Mouse (Mus musculus): Measurements from ENCODE around the gene Dnajb12. TPM values are rescaled to one million over a fixed set of nuclear protein-coding genes. Genes with fewer than 3 reads are reported as not detected.

Gene Dnajb12
- total and polyA plus RNA-seq, 2 experiments, result 22.4 to 47.0 TPM

DNA sequence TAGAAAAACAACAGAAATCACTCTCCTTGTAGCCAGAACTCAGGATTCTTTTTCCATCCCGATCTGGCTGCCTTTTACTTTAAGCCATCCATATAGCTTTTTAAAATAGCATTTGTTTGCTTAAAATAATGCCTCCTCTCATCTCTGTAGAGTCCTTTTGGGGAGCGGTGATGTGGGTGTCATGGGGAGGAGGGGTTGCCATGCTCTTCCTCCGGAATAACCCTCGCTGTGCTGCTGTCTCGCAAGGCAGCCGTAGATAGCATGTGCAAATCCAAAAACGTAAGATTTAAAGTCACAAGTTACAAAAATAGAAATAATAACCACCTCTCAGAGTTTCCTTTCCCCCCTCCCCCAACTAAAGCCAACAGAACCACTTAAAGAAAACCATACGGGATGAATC, 37.9 kb upstream of the Dnajb12 start:
- no peak for TF ChIP-seq POLR2A (IDR thresholded peaks at IDR 0.05; ENCODE audit: extremely low read depth, insufficient read depth, low read length)
- no peak for TF ChIP-seq CTCF (IDR thresholded peaks at IDR 0.05; ENCODE audit: low read depth, low read length)
- DNase-seq (ENCODE audit: extremely low read depth, low read depth, low spot score), result no peak
- Histone ChIP-seq H3K9ac (ENCODE audit: low read depth, low read length) (no peak overlapping the region), H3K27ac (replicated peaks; ENCODE audit: insufficient read depth, low read depth, low read length) (no peak overlapping the region), H3K36me3 (ENCODE audit: control insufficient read depth, insufficient read depth, low read length) (0 out of 2 replicates have a peak, but pooled peaks cover 2% of the 10 kb centered on the region), H3K4me1 (ENCODE audit: control insufficient read depth, insufficient read depth, low read length) (no peaks in the 10 kb centered on the region), H3K79me2 (ENCODE audit: control insufficient read depth, insufficient read depth, low read length) (no peaks in the 10 kb centered on the region), H3K27me3 (ENCODE audit: control insufficient read depth, insufficient read depth, low read length) (no peaks in the 10 kb centered on the region), H3K4me3 (ENCODE audit: insufficient read depth, low read depth, low read length) (no peak overlapping the region)
- 96% methylated on average over 8 of the region's 8 CpGs for WGBS

- Histone ChIP-seq H3K27me3 (ENCODE audit: control insufficient read depth, insufficient read depth, low read length) (no peaks in the 10 kb centered on the region), H3K4me3 (ENCODE audit: insufficient read depth, low read depth, low read length) (no peak overlapping the region), H3K36me3 (ENCODE audit: control insufficient read depth, insufficient read depth, low read length) (0 out of 2 replicates have a peak, but pooled peaks cover 2% of the 10 kb centered on the region), H3K79me2 (ENCODE audit: control insufficient read depth, insufficient read depth, low read length) (no peaks in the 10 kb centered on the region), H3K27ac (replicated peaks; ENCODE audit: insufficient read depth, low read depth, low read length) (no peak overlapping the region), H3K9ac (ENCODE audit: low read depth, low read length) (no peak overlapping the region), H3K4me1 (ENCODE audit: control insufficient read depth, insufficient read depth, low read length) (no peaks in the 10 kb centered on the region)
- DNase-seq (ENCODE audit: extremely low read depth, low read depth, low spot score), result no peak
- WGBS, result 57% methylated on average over 5 of the region's 5 CpGs
- TF ChIP-seq POLR2A (IDR thresholded peaks at IDR 0.05; ENCODE audit: extremely low read depth, insufficient read depth, low read length), result no peak
- TF ChIP-seq CTCF (IDR thresholded peaks at IDR 0.05; ENCODE audit: low read depth, low read length), result no peak
These were observed 36.2 kb upstream of the Dnajb12 start for GRCm38 (mm10) chr10:59843125-59843524.

DNA sequence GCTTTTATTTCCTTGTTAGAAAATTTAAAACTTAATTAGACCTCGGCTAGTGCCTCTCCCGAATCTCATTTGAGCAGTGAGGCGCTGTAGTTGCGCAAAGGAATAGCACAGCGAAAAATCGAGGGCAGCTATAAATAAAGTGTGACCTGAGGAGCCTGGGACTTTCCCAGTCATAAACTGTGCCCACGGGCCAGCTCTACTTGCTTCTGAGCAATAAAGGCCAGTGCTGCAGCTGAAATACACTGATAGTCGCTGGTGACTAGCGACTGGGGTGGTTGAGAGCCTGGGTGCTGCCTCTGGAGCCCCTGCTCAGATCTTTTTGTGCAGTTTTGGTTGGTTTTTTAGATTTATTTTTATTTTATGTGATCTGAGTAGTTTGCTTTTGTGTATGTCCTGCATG, 34.7 kb upstream of the Dnajb12 start:
- no peaks in the 10 kb centered on the region for H3K79me2 ChIP-seq (ENCODE audit: control insufficient read depth, insufficient read depth, low read length)
- H3K4me1 ChIP-seq (ENCODE audit: control insufficient read depth, insufficient read depth, low read length), result no peaks in the 10 kb centered on the region
- H3K9ac ChIP-seq (ENCODE audit: low read depth, low read length), result no peak overlapping the region
- H3K27me3 ChIP-seq (ENCODE audit: control insufficient read depth, insufficient read depth, low read length), result no peaks in the 10 kb centered on the region
- DNase-seq (ENCODE audit: extremely low read depth, low read depth, low spot score), result no peak
- no peak overlapping the region for H3K27ac ChIP-seq (replicated peaks; ENCODE audit: insufficient read depth, low read depth, low read length)
- 0 out of 2 replicates have a peak, but pooled peaks cover 2% of the 10 kb centered on the region for H3K36me3 ChIP-seq (ENCODE audit: control insufficient read depth, insufficient read depth, low read length)
- H3K4me3 ChIP-seq (ENCODE audit: insufficient read depth, low read depth, low read length), result no peak overlapping the region
- WGBS, result 74% methylated on average over 9 of the region's 9 CpGs
- TF ChIP-seq POLR2A (IDR thresholded peaks at IDR 0.05; ENCODE audit: extremely low read depth, insufficient read depth, low read length) (no peak), CTCF (IDR thresholded peaks at IDR 0.05; ENCODE audit: low read depth, low read length) (no peak)

GRCm38 (mm10) chr10:59846416-59846815, 32.9 kb upstream of the Dnajb12 start:
- Histone ChIP-seq H3K4me3 (ENCODE audit: insufficient read depth, low read depth, low read length) (no peak overlapping the region), H3K79me2 (ENCODE audit: control insufficient read depth, insufficient read depth, low read length) (no peaks in the 10 kb centered on the region), H3K36me3 (ENCODE audit: control insufficient read depth, insufficient read depth, low read length) (no peaks in the 10 kb centered on the region), H3K27ac (replicated peaks; ENCODE audit: insufficient read depth, low read depth, low read length) (no peak overlapping the region), H3K9ac (ENCODE audit: low read depth, low read length) (no peak overlapping the region), H3K4me1 (ENCODE audit: control insufficient read depth, insufficient read depth, low read length) (no peaks in the 10 kb centered on the region), H3K27me3 (ENCODE audit: control insufficient read depth, insufficient read depth, low read length) (no peaks in the 10 kb centered on the region)
- TF ChIP-seq POLR2A (IDR thresholded peaks at IDR 0.05; ENCODE audit: extremely low read depth, insufficient read depth, low read length) (no peak), CTCF (IDR thresholded peaks at IDR 0.05; ENCODE audit: low read depth, low read length) (0 out of 2 replicates have a peak, but pooled peaks have one; percentile 18)
- 90% methylated on average over 6 of the region's 6 CpGs for WGBS
- no peak for DNase-seq (ENCODE audit: extremely low read depth, low read depth, low spot score)

DNA sequence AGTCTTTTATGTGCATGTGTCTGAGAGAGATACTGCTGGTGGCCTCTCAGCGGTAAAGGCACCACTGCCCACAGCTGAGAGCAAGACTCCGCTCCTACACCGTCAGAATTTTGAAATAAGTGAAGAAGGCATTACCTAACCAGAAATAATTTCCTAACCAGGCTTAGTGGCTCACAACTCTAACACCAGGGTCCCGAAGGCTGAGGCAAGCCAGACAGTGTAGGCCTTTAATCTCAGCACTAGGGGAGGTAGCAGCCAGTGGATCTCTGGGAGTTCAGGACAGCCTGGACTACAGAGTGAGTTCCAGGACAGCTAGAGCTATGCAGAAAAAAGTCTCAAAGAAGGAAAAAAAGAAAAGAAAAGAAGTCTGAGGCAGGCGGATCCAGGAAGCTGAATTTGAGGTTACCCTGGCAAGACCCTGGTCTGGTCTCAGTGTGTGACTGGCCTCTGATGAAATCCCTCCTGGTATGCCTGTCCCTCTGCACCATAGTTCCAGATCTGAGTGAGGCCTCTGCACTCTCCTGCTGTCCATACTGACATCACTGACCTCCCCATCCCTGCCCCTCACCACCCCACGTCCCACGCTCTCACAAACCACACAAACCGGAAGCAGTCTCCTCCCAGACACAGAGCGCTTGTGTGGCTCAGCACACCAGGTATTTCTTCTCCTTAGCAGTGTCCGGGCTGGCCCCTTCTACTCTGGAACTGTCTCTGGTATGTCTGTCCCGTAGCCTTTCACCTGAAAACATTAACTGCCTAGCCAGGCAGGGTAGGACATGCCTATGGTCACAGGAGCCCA, 31.1 kb upstream of the Dnajb12 start:
- DNase-seq (ENCODE audit: extremely low read depth, low read depth, low spot score), result no peak
- WGBS, result 94% methylated on average over 11 of the region's 11 CpGs
- TF ChIP-seq CTCF (IDR thresholded peaks at IDR 0.05; ENCODE audit: low read depth, low read length) (no peak), POLR2A (IDR thresholded peaks at IDR 0.05; ENCODE audit: extremely low read depth, insufficient read depth, low read length) (no peak)
- H3K4me3 ChIP-seq (ENCODE audit: insufficient read depth, low read depth, low read length), result no peak overlapping the region
- H3K9ac ChIP-seq (ENCODE audit: low read depth, low read length), result no peak overlapping the region
- no peaks in the 10 kb centered on the region for H3K36me3 ChIP-seq (ENCODE audit: control insufficient read depth, insufficient read depth, low read length)
- H3K27me3 ChIP-seq (ENCODE audit: control insufficient read depth, insufficient read depth, low read length), result no peaks in the 10 kb centered on the region
- H3K27ac ChIP-seq (replicated peaks; ENCODE audit: insufficient read depth, low read depth, low read length), result no peak overlapping the region
- H3K79me2 ChIP-seq (ENCODE audit: control insufficient read depth, insufficient read depth, low read length), result no peaks in the 10 kb centered on the region
- H3K4me1 ChIP-seq (ENCODE audit: control insufficient read depth, insufficient read depth, low read length), result no peaks in the 10 kb centered on the region

- TF ChIP-seq POLR2A (IDR thresholded peaks at IDR 0.05; ENCODE audit: extremely low read depth, insufficient read depth, low read length) (no peak), CTCF (IDR thresholded peaks at IDR 0.05; ENCODE audit: low read depth, low read length) (no peak)
- no peaks in the 10 kb centered on the region for H3K79me2 ChIP-seq (ENCODE audit: control insufficient read depth, insufficient read depth, low read length)
- H3K36me3 ChIP-seq (ENCODE audit: control insufficient read depth, insufficient read depth, low read length), result no peaks in the 10 kb centered on the region
- 84% methylated on average over 9 of the region's 9 CpGs for WGBS
- no peak for DNase-seq (ENCODE audit: extremely low read depth, low read depth, low spot score)
- no peaks in the 10 kb centered on the region for H3K4me1 ChIP-seq (ENCODE audit: control insufficient read depth, insufficient read depth, low read length)
- H3K27me3 ChIP-seq (ENCODE audit: control insufficient read depth, insufficient read depth, low read length), result no peaks in the 10 kb centered on the region
- H3K4me3 ChIP-seq (ENCODE audit: insufficient read depth, low read depth, low read length), result no peak overlapping the region
- no peak overlapping the region for H3K27ac ChIP-seq (replicated peaks; ENCODE audit: insufficient read depth, low read depth, low read length)
- no peak overlapping the region for H3K9ac ChIP-seq (ENCODE audit: low read depth, low read length)
These were observed 30.4 kb upstream of the Dnajb12 start for GRCm38 (mm10) chr10:59848953-59849352.
